Mouse (Mus musculus) embryonic facial prominence, embryonic 10.5 days (tissue): ENCODE measurements around the gene Siva1. TPM values are rescaled to one million over a fixed set of nuclear protein-coding genes. Genes with fewer than 3 reads are reported as not detected.
A peak's percentile ranks its signal among the peaks of the same experiment; 100 is the strongest.

ENCODE experiments used
- DNase-seq: peaks from one replicate; pipeline ENCODE4 v3.0.0-alpha.2; 2017; ENCODE audit warnings: low spot score
- H3K27ac ChIP-seq: fragments of 300-500 bp; sonication (generic); replicated peaks from 2 replicates; pipeline ENCODE4 v1.5.1; 2016; ENCODE audit warnings: mild to moderate bottlenecking
- H3K27me3 ChIP-seq: fragments of 300-500 bp; sonication (generic); replicated peaks from 2 replicates; pipeline ENCODE4 v1.6.1; 2016; ENCODE audit warnings: low read depth, mild to moderate bottlenecking; ENCODE audit not compliant: poor library complexity, severe bottlenecking
- H3K36me3 ChIP-seq: fragments of 300-500 bp; sonication (generic); replicated peaks from 2 replicates; pipeline ENCODE4 v1.6.1; 2016; ENCODE audit warnings: mild to moderate bottlenecking, moderate library complexity
- H3K4me1 ChIP-seq: fragments of 300-500 bp; sonication (generic); 2 replicates; pipeline ENCODE4 v1.6.1; 2016
- H3K4me3 ChIP-seq: fragments of 300-500 bp; sonication (generic); 2 replicates; pipeline ENCODE4 v1.5.1; 2016; ENCODE audit warnings: mild to moderate bottlenecking, moderate library complexity
- H3K9me3 ChIP-seq: fragments of 300-500 bp; sonication (generic); 2 replicates; pipeline ENCODE4 v1.6.1; 2016; ENCODE audit warnings: mild to moderate bottlenecking
- WGBS: fragments of 180-500 bp; shearing (Covaris S2); methylation state at CpG from one replicate; pipeline ENCODE4 v1.1.7; 2016; 5-methylcytosine and 5-hydroxymethylcytosine counted together
- polyA plus RNA-seq: library from polyadenylated mRNA; unstranded; fragments of >200 nt; fragmentation: Nextera tagmentation; extraction: Ambion mirVana; gene quantifications from 2 replicates; pipeline ENCODE4 v1.2.1, GENCODE M21; 2016

Gene Siva1
- polyA plus RNA-seq, 1 experiment from 2014 or later: 332 TPM

- H3K27ac ChIP-seq: no peak overlapping the region
- no peak overlapping the region for H3K4me3 ChIP-seq
- 92% methylated on average over 10 of the region's 10 CpGs for WGBS
- DNase-seq: no peak
- peaks cover 8% of the 10 kb centered on the region; the same call in 1 of the 2 replicates for H3K36me3 ChIP-seq
- H3K4me1 ChIP-seq: peaks cover 15% of the 10 kb centered on the region
- H3K9me3 ChIP-seq: no peaks in the 10 kb centered on the region
- no peaks in the 10 kb centered on the region for H3K27me3 ChIP-seq
These were observed 35.4 kb upstream of the Siva1 start for GRCm38 (mm10) chr12:112609031-112609430.

DNA sequence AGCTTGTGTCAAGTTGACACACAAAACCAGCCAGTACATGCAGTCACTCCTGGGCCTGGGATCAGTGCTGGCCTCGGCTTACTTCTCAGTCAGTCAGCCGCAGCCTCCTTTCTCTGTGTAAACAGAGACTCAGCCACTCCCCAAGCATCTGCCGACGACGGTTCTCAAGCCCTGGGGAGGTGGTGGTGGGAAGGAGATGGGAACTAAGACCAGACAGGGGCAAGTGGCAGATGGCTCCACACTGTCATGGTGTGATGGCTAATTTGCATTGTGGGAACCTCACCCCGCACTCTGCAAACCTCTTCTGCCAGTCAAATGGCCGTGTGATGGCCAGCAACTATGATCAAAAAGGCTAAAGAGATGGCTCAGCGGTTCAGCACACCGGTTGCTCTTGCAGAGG is 27.8 kb upstream of the Siva1 start:
- no peak for DNase-seq
- Histone ChIP-seq H3K27me3 (peaks cover 45% of the 10 kb centered on the region), H3K4me1 (peaks cover 36% of the 10 kb centered on the region), H3K27ac (no peak overlapping the region), H3K36me3 (no peaks in the 10 kb centered on the region), H3K9me3 (no peaks in the 10 kb centered on the region), H3K4me3 (no peak overlapping the region)
- 63% methylated on average over 9 of the region's 9 CpGs for WGBS

DNA sequence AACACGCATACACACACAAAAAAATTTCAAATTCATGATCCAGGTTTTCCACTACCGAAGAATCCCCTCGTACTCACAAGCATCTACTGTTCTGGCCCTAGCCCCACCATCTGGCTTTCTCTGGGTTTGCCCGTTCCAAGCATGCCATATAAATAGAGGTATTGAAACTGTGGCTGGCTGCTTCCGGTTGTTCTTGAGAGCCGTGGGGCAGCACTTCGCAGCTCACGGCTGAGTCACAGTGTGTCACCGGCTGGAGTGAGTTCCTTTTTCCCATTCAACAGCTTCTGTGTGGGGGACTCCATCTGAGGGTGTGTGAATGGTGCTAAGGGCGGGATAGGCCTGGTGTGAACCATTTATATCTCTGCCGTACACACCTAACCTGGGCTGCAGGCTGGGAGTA is 27.3 kb upstream of the Siva1 start:
- 87% methylated on average over 11 of the region's 11 CpGs for WGBS
- Histone ChIP-seq H3K27me3 (peaks cover 50% of the 10 kb centered on the region), H3K4me1 (peaks cover 36% of the 10 kb centered on the region)

GRCm38 (mm10) chr12:112617898-112618380 is 26.5 kb upstream of the Siva1 start:
- H3K36me3 ChIP-seq: no peaks in the 10 kb centered on the region
- H3K4me1 ChIP-seq: peaks cover 42% of the 10 kb centered on the region
- H3K27ac ChIP-seq: 0 out of 2 replicates have a peak overlapping the region, but pooled peaks have one; percentile 8
- H3K9me3 ChIP-seq: no peaks in the 10 kb centered on the region
- 14% methylated on average over 8 of the region's 8 CpGs for WGBS
- peaks cover 57% of the 10 kb centered on the region for H3K27me3 ChIP-seq
- peak; percentile 81 for DNase-seq
- no peak overlapping the region for H3K4me3 ChIP-seq

More for the DNA sequence above, 27.3 kb upstream of the Siva1 start:
- no peak overlapping the region for H3K4me3 ChIP-seq
- H3K27ac ChIP-seq: no peak overlapping the region
- no peak for DNase-seq
- H3K36me3 ChIP-seq: no peaks in the 10 kb centered on the region
- no peaks in the 10 kb centered on the region for H3K9me3 ChIP-seq

- peak overlapping the region; percentile 76; the same call in 1 of the 2 replicates for H3K27ac ChIP-seq
- peaks cover 54% of the 10 kb centered on the region for H3K4me1 ChIP-seq
- peaks cover 62% of the 10 kb centered on the region for H3K27me3 ChIP-seq
- H3K9me3 ChIP-seq: no peaks in the 10 kb centered on the region
- H3K4me3 ChIP-seq: peak overlapping the region; percentile 69
- H3K36me3 ChIP-seq: no peaks in the 10 kb centered on the region
- WGBS: 20% methylated on average over 13 of the region's 13 CpGs
- peak; percentile 35 for DNase-seq
These were observed 25.3 kb upstream of the Siva1 start for GRCm38 (mm10) chr12:112618981-112619685.

DNA sequence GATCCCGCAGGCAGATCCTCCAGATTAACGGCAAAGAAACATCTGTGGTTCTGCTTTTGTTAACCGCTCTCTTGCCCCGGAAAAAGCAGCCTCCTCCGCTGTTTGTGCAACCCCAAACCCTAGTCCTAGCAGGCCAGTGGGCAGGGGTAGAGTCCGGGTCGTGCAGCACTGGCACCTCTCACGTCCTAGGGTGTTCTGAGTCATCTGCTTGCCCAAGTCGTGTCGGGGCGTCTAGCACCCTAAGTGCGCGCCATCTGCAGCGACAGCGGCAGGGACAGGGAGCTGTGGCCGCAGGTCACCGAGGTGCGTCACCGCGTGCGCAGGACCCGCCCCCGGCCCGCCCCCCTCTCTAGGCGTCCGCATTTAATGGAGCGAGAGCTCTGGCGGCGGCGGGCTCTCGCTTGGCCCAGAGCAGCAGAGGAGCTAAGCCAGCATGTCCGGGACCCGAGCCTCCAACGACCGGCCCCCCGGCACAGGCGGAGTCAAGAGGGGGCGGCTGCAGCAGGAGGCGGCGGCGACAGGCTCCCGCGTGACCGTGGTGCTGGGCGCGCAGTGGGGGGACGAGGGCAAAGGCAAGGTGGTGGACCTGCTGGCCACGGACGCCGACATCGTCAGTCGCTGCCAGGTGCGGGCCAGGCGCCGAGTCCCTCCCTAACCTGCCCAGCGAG is 24.7 kb upstream of the Siva1 start, which contains the start of gene Adssl1:
TSS of gene Adssl1 (plus strand) at position 360 of the 668 bp plus-strand sequence.
- H3K27ac ChIP-seq: peak within 1 kb of the TSS; percentile 76
- peaks cover 61% of the 10 kb centered on the region for H3K4me1 ChIP-seq
- H3K4me3 ChIP-seq: peak within 1 kb of the TSS; percentile 69
- under 1% methylated on average over 56 of the region's 56 CpGs for WGBS
- no peaks in the 10 kb centered on the region for H3K9me3 ChIP-seq
- peaks cover 62% of the 10 kb centered on the region for H3K27me3 ChIP-seq
- DNase-seq: peak; percentile 80
- no peaks in the 10 kb centered on the region for H3K36me3 ChIP-seq

- Histone ChIP-seq H3K27ac (peak overlapping the region; percentile 76), H3K36me3 (no peaks in the 10 kb centered on the region), H3K9me3 (no peaks in the 10 kb centered on the region), H3K4me1 (peaks cover 61% of the 10 kb centered on the region), H3K27me3 (peaks cover 62% of the 10 kb centered on the region), H3K4me3 (peak overlapping the region; percentile 69)
- 14% methylated on average over 16 of the region's 16 CpGs for WGBS
- no peak for DNase-seq
These were observed 24.0 kb upstream of the Siva1 start for GRCm38 (mm10) chr12:112620354-112621061.

- WGBS: 85% methylated on average over 3 of the region's 3 CpGs
- no peak overlapping the region for H3K27ac ChIP-seq
- DNase-seq: no peak
- H3K27me3 ChIP-seq: peaks cover 62% of the 10 kb centered on the region
- H3K4me1 ChIP-seq: peaks cover 69% of the 10 kb centered on the region
- H3K4me3 ChIP-seq: no peak overlapping the region
- no peaks in the 10 kb centered on the region for H3K9me3 ChIP-seq
- no peaks in the 10 kb centered on the region for H3K36me3 ChIP-seq
These were observed 22.6 kb upstream of the Siva1 start for GRCm38 (mm10) chr12:112621900-112622299.

DNA sequence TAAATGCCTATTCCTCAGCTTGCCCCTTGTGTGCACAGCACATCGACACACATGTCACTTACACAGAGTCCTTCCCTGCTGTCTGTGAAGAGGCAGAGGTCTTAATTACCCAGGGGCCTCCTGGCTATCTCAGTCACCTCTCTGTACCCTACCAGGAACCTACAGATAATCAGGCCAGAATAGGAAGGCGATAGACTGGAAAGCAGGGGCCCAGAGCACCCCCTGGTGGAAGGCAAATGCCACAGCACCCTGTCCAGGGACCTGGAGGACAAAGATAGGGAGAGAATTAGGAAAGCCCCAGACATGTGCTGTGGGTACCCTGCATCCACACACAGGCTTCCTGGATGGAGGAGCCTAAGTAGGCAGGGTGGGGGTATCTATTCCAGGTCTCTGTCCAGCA is 20.7 kb upstream of the Siva1 start:
- Histone ChIP-seq H3K9me3 (no peaks in the 10 kb centered on the region), H3K4me1 (peaks cover 64% of the 10 kb centered on the region), H3K27ac (peak overlapping the region; percentile 36; the same call in 1 of the 2 replicates), H3K4me3 (no peak overlapping the region), H3K36me3 (no peaks in the 10 kb centered on the region), H3K27me3 (peaks cover 47% of the 10 kb centered on the region)
- 17% methylated on average over 2 of the region's 2 CpGs for WGBS
- peak; percentile 82 for DNase-seq

DNA sequence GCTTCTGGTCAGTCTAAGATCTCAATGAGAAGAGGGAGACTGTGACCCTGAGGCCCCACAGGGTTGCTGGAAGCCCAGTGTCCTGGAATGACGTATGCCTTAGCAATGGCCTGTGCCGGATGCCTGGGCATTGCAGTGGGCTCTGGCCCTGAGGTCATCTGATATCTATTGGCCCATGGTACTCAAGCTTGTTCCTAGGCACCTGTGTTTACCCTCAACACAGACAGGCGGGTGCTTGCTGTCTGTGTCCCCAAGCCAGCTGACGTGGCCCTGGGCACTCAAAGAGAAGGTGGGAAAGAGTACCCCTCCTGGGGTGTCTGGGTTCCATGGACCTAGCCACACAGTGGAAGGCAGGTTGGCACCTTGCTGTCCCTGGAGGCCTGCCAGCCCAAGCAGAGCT is 18.8 kb upstream of the Siva1 start:
- Histone ChIP-seq H3K4me3 (no peak overlapping the region), H3K4me1 (peaks cover 53% of the 10 kb centered on the region), H3K27ac (no peak overlapping the region), H3K9me3 (no peaks in the 10 kb centered on the region), H3K27me3 (peaks cover 27% of the 10 kb centered on the region), H3K36me3 (no peaks in the 10 kb centered on the region)
- no peak for DNase-seq
- 93% methylated on average over 4 of the region's 4 CpGs for WGBS

DNA sequence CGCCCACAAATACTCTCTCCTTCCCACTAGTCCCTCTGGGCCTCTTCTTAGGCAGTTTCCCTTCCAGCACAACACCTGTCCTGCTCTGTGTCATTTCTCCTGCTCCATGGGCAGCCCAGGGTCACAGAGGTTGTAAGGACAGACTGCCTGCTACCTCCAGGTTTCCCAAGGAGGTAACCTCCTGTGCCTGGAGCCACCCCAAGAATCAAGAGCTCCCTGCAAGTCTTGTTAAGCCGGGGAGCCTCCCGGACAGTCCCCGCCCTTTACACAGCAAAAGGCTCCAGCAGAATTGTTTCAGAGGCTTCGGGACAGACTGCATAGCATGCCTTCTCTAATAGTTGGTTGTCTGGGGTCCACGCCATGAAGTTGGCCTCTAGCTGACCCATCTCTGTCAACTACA is 18.0 kb upstream of the Siva1 start:
- Histone ChIP-seq H3K27me3 (peaks cover 20% of the 10 kb centered on the region), H3K4me1 (peaks cover 49% of the 10 kb centered on the region), H3K36me3 (no peaks in the 10 kb centered on the region), H3K27ac (no peak overlapping the region), H3K9me3 (no peaks in the 10 kb centered on the region), H3K4me3 (no peak overlapping the region)
- no peak for DNase-seq
- WGBS: 79% methylated on average over 6 of the region's 6 CpGs

- Histone ChIP-seq H3K27ac (no peak overlapping the region), H3K4me3 (no peak overlapping the region), H3K9me3 (no peaks in the 10 kb centered on the region), H3K4me1 (peaks cover 53% of the 10 kb centered on the region), H3K36me3 (no peaks in the 10 kb centered on the region), H3K27me3 (peaks cover 11% of the 10 kb centered on the region)
- 61% methylated on average over 7 of the region's 7 CpGs for WGBS
- no peak for DNase-seq
These were observed 17.2 kb upstream of the Siva1 start for GRCm38 (mm10) chr12:112627097-112627881.
